8 mouse cellular contexts compared by ENCODE assay signal in the genomic region with DNA sequence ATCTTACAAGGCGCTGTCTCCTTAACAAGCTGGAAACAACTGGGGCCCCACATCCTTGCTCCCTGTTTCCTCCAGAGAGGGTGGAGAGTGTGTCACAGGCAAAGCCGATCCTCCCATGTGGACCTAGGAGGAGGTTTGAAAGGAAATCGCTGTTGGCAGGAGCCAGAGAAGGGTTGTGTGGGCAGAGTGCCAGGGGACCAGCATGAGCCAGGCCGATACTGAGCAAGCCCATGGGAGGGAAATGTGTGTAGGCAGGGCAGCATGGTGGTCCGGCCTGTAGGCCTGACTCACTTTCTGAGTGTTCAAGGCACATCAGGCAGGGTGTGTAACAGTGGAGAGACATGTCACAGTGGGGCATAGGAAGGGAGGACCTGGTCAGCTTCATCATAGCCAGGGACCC. TPM values are rescaled to one million over a fixed set of nuclear protein-coding genes. Genes with fewer than 3 reads are reported as not detected.
A peak's percentile ranks its signal among the peaks of the same experiment; 100 is the strongest.
DNase-seq lines count a peak whose midpoint lies in the region; ATAC-seq and TF ChIP-seq lines count a peak whose summit lies in the region.

No protein-coding gene starts in this region.

- no peak overlapping the region for H3K27ac ChIP-seq in midbrain, postnatal 0 days (ENCODE audit: low read depth, low read length)
- H3K27ac ChIP-seq in midbrain, embryonic 13.5 days, result no peak overlapping the region
- no peak overlapping the region for H3K27ac ChIP-seq in intestine, postnatal 0 days (ENCODE audit: low read depth, low read length)

- H3K9ac ChIP-seq in midbrain, postnatal 0 days (replicated peaks; ENCODE audit: low read length, poor library complexity, severe bottlenecking), result no peak overlapping the region
- no peak overlapping the region for H3K9ac ChIP-seq in midbrain, embryonic 13.5 days (replicated peaks)
- no peak overlapping the region for H3K9ac ChIP-seq in intestine, postnatal 0 days (ENCODE audit: low read depth, low read length)

- peak; percentile 69 to 84 for DNase-seq in adrenal gland, adult (ENCODE audit: inconsistent age in 2 of 2, low spot score in 1 of 2)
- DNase-seq in adrenal gland, adult 8-10 months, result no peak
- DNase-seq in midbrain, postnatal 0 days (ENCODE audit: low spot score), result peak; percentile 58
- DNase-seq in heart, postnatal 14 days, result peak; percentile 69 to 82
- DNase-seq in thymus, postnatal 10 days (ENCODE audit: low spot score in 2 of 2), result no peak

- 62% methylated on average over 5 of the region's 5 CpGs for WGBS in midbrain, postnatal 0 days
- WGBS in midbrain, embryonic 13.5 days, result 75% methylated on average over 5 of the region's 5 CpGs
- WGBS in intestine, postnatal 0 days, result 48% methylated on average over 5 of the region's 5 CpGs

- no peak for ATAC-seq in midbrain, postnatal 0 days (ENCODE audit: low FRiP score)
- ATAC-seq in midbrain, embryonic 13.5 days, result no peak
- peak; percentile 71 for ATAC-seq in megakaryocyte progenitor cell, adult 5-6 weeks (replicated peaks; ENCODE audit: poor library complexity)
- ATAC-seq in intestine, postnatal 0 days, result no peak

- no peak overlapping the region for H3K4me3 ChIP-seq in midbrain, postnatal 0 days (ENCODE audit: low read depth, low read length)
- H3K4me3 ChIP-seq in midbrain, embryonic 13.5 days (replicated peaks), result no peak overlapping the region
- no peak overlapping the region for H3K4me3 ChIP-seq in intestine, postnatal 0 days (ENCODE audit: low read depth, low read length)

- intact Hi-C loops in heart, postnatal 14 days (cut with DNase I), result no loop called here

- no peaks in the 10 kb centered on the region for H3K4me1 ChIP-seq in midbrain, postnatal 0 days (ENCODE audit: insufficient read depth, low read length)
- H3K4me1 ChIP-seq in midbrain, embryonic 13.5 days (replicated peaks), result no peaks in the 10 kb centered on the region
- H3K4me1 ChIP-seq in intestine, postnatal 0 days (replicated peaks; ENCODE audit: control insufficient read depth, insufficient read depth, low read length), result peaks cover 9% of the 10 kb centered on the region

- no peaks in the 10 kb centered on the region for H3K36me3 ChIP-seq in midbrain, postnatal 0 days (ENCODE audit: insufficient read depth, low read length)
- H3K36me3 ChIP-seq in midbrain, embryonic 13.5 days, result no peaks in the 10 kb centered on the region
- no peaks in the 10 kb centered on the region for H3K36me3 ChIP-seq in intestine, postnatal 0 days (ENCODE audit: control insufficient read depth, insufficient read depth)

- no peaks in the 10 kb centered on the region for H3K9me3 ChIP-seq in midbrain, postnatal 0 days (ENCODE audit: low read length)
- H3K9me3 ChIP-seq in midbrain, embryonic 13.5 days, result no peaks in the 10 kb centered on the region
- no peaks in the 10 kb centered on the region for H3K9me3 ChIP-seq in intestine, postnatal 0 days (ENCODE audit: control insufficient read depth)

- H3K27me3 ChIP-seq in midbrain, postnatal 0 days (ENCODE audit: insufficient read depth, low read length), result no peaks in the 10 kb centered on the region; the same call in 1 of the 2 replicates
- peaks cover 4% of the 10 kb centered on the region; the same call in 1 of the 2 replicates for H3K27me3 ChIP-seq in midbrain, embryonic 13.5 days
- H3K27me3 ChIP-seq in intestine, postnatal 0 days (replicated peaks; ENCODE audit: control insufficient read depth, insufficient read depth, low read length), result no peaks in the 10 kb centered on the region

- no peak for TF ChIP-seq CTCF in midbrain, postnatal 0 days (IDR thresholded peaks at IDR 0.05)
- TF ChIP-seq CTCF in intestine, postnatal 0 days (IDR thresholded peaks at IDR 0.05; ENCODE audit: low read depth), result no peak

- no peak overlapping the region for H3K4me2 ChIP-seq in midbrain, postnatal 0 days (ENCODE audit: low read depth, low read length, poor library complexity, severe bottlenecking)
- H3K4me2 ChIP-seq in midbrain, embryonic 13.5 days (replicated peaks), result no peak overlapping the region
- H3K4me2 ChIP-seq in intestine, postnatal 0 days (replicated peaks; ENCODE audit: low read depth), result no peak overlapping the region

RNA-seq across cellular contexts. Expression of a gene that starts 11.4 kb away (rescaled TPM):
- 10 to 100 TPM; 17.0 to 29.8 (median 23.9) TPM for total RNA-seq in adrenal gland, adult 8-10 months (2022)
- 6.2 and 13.6 TPM in 2 replicates for total RNA-seq in midbrain, postnatal 0 days (2014; rRNA removed)
- polyA plus RNA-seq in midbrain, postnatal 0 days (2015; fragmentation: Nextera tagmentation; extraction: Ambion mirVana), result 4.4 and 4.7 TPM in 2 replicates
- 4.0 and 4.8 TPM in 2 replicates for polyA plus RNA-seq in midbrain, embryonic 13.5 days (2015; fragmentation: Nextera tagmentation; extraction: Ambion mirVana)
- total RNA-seq in heart, postnatal 14 days (2021), result 10 to 100 TPM; 44.8 to 49.3 TPM
- 0.05 and 0.27 TPM in 2 replicates for total RNA-seq in megakaryocyte progenitor cell, adult 5-6 weeks (2015)
- total RNA-seq in megakaryocyte progenitor cell, adult 5-6 weeks (2017), result 0.41 TPM in 1 of 2 replicates, not detected in the other
- polyA plus RNA-seq in intestine, postnatal 0 days (2015; fragmentation: Nextera tagmentation; extraction: Ambion mirVana), result 26.4 and 26.5 TPM in 2 replicates

RNA-seq across cellular contexts. Expression of a gene that starts 42.6 kb away (rescaled TPM):
- 100 to 1,000 TPM; 122 to 173 (median 155) TPM for total RNA-seq in adrenal gland, adult 8-10 months (2022)
- 12.6 and 13.6 TPM in 2 replicates for total RNA-seq in midbrain, postnatal 0 days (2014; rRNA removed)
- polyA plus RNA-seq in midbrain, postnatal 0 days (2015; fragmentation: Nextera tagmentation; extraction: Ambion mirVana), result 3.2 and 3.7 TPM in 2 replicates
- polyA plus RNA-seq in midbrain, embryonic 13.5 days (2015; fragmentation: Nextera tagmentation; extraction: Ambion mirVana), result 1.7 and 1.9 TPM in 2 replicates
- total RNA-seq in heart, postnatal 14 days (2021), result 10 to 100 TPM; 41.0 to 45.9 TPM
- total RNA-seq in megakaryocyte progenitor cell, adult 5-6 weeks (2015), result 14.6 and 15.5 TPM in 2 replicates
- total RNA-seq in megakaryocyte progenitor cell, adult 5-6 weeks (2017), result 24.9 and 27.9 TPM in 2 replicates
- polyA plus RNA-seq in intestine, postnatal 0 days (2015; fragmentation: Nextera tagmentation; extraction: Ambion mirVana), result 33.1 and 37.5 TPM in 2 replicates

Comparison
In these comparisons a context has a peak if more than half of its experiments do, and no peak if none do; other contexts are left out.
1. DNase-seq: peak in adrenal gland, adult (2 of 2), midbrain, postnatal 0 days (single experiment) and heart, postnatal 14 days (2 of 2); none in adrenal gland, adult 8-10 months (single experiment) and thymus, postnatal 10 days (0 of 2).